Mouse (Mus musculus): ENCODE measurements around the gene Ptma.

GRCm38 (mm10) chr1:86510266-86510665 is 16.3 kb upstream of the Ptma start:
- TF ChIP-seq CTCF (IDR thresholded peaks at IDR 0.05; ENCODE audit: low read depth) (no peak), EP300 (IDR thresholded peaks at IDR 0.05; ENCODE audit: low read depth) (no peak)
